Mouse (Mus musculus) limb, embryonic 12.5 days (tissue): ENCODE measurements at regions not wholly inside any gene's neighbourhood (a gene's known extent, or its start where the extent isn't known, plus 50 kb on each side); places are given as distances from the start of the nearest gene placed in this dataset.

Source experiments
- ATAC-seq: fragments of 200-750 bp; cut with Nextera tagmentation; 2 replicates; pipeline ENCODE4 v1.8.0; 2017; ENCODE audit warnings: low read depth, moderate TSS enrichment; ENCODE audit not compliant: insufficient number of reproducible peaks, insufficient read depth, low FRiP score, low TSS enrichment
- H3K27ac ChIP-seq: fragments of 300-500 bp; sonication (generic); 2 replicates; pipeline ENCODE4 v1.5.1; 2016; ENCODE audit warnings: mild to moderate bottlenecking, moderate library complexity
- H3K27me3 ChIP-seq: fragments of 300-500 bp; sonication (generic); 2 replicates; pipeline ENCODE4 v1.6.1; 2016; ENCODE audit warnings: mild to moderate bottlenecking, moderate library complexity
- H3K36me3 ChIP-seq: fragments of 300-500 bp; sonication (generic); 2 replicates; pipeline ENCODE4 v1.6.1; 2016; ENCODE audit warnings: mild to moderate bottlenecking, moderate library complexity
- H3K4me1 ChIP-seq: fragments of 300-500 bp; sonication (generic); replicated peaks from 2 replicates; pipeline ENCODE4 v1.6.1; 2016
- H3K4me2 ChIP-seq: fragments of 300-500 bp; sonication (generic); 2 replicates; pipeline ENCODE4 v1.6.1; 2016; ENCODE audit warnings: mild to moderate bottlenecking, moderate library complexity
- H3K4me3 ChIP-seq: fragments of 300-500 bp; sonication (generic); replicated peaks from 2 replicates; pipeline ENCODE4 v1.5.1; 2016; ENCODE audit warnings: mild to moderate bottlenecking
- H3K9ac ChIP-seq: fragments of 300-500 bp; sonication (generic); replicated peaks from 2 replicates; pipeline ENCODE4 v1.6.1; 2016; ENCODE audit warnings: mild to moderate bottlenecking, moderate library complexity
- H3K9me3 ChIP-seq: fragments of 300-500 bp; sonication (generic); 2 replicates; pipeline ENCODE4 v1.6.1; 2016; ENCODE audit warnings: mild to moderate bottlenecking, moderate library complexity
- WGBS: fragments of 180-500 bp; shearing (Covaris S2); methylation state at CpG from one replicate; pipeline ENCODE4 v1.1.7; 2016; 5-methylcytosine and 5-hydroxymethylcytosine counted together

DNA sequence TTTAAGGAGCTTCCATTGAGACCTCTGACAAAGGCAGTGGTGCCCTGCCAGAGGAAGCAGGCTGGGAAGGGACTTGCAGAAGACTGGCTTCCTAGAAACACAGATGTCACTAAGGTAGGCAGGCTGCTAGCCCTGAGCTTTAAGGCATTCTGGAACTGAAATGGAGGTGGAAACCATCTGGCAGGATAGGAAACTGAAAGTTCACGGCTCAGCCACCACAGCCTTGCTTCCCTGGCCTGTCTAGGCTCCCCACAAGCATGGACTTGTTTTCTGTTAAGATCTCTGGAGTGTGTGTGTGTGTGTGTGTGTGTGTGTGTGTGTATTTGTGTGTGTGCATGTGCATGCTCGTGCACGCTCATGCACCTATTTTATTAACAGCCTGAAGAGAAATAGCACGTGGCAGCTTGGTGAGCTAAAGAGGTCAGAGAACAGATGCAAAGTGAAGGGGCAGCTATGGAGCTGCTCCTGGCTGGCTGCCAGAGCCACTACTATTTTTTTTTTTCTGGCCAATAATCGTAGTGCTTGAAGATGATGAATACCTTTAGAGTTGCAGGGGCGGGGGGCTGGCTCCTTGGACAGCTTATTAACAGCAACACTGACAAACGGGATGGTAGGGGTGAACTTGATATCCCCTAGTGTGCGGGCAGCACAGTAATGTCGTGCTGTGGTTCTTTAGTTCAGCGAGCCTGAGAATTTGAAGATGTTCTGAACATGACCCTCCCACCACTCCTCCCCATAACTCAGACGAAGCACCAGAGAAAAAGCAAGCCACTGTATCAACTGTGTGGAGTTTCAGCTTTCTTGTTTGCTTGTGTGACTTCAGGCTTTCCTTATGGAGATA is 99.6 kb upstream of the Sesn3 start:
- peak overlapping the region; percentile 46 for H3K4me2 ChIP-seq
- peak overlapping the region; percentile 89 for H3K27ac ChIP-seq
- peak; percentile 56 for ATAC-seq
- WGBS = 6% methylated on average over 11 of the region's 11 CpGs
- H3K4me1 ChIP-seq = peaks cover 53% of the 10 kb centered on the region
- peaks cover 7% of the 10 kb centered on the region; the same call in 1 of the 2 replicates for H3K27me3 ChIP-seq
- H3K9ac ChIP-seq = no peak overlapping the region
- peak overlapping the region; percentile 7; the same call in 1 of the 2 replicates for H3K4me3 ChIP-seq
- H3K36me3 ChIP-seq = no peaks in the 10 kb centered on the region
- H3K9me3 ChIP-seq = no peaks in the 10 kb centered on the region

DNA sequence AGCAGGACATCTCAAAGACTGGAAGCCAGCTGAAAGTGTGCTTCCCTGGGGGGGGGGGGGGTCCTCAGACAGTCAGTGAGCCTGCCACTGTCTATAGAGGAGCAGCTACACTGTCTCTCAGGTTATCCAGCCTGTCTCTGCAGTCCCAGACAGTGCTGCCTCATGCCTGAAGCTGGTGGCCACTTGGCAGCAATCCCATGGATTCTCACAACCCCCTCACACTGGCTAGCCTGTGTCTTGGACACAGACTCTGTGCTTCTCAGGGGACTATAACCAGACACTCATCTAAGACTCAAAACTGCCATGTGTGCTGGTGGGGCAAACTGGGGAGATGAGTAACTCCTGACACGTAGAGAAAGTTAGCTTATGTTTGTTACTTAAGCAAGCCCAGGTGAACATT is 95.1 kb upstream of the Sesn3 start:
- H3K4me3 ChIP-seq = no peak overlapping the region
- H3K27ac ChIP-seq = no peak overlapping the region
- H3K9ac ChIP-seq = no peak overlapping the region
- H3K27me3 ChIP-seq = no peaks in the 10 kb centered on the region
- H3K9me3 ChIP-seq = no peaks in the 10 kb centered on the region
- no peak for ATAC-seq
- 90% methylated on average over 1 of the region's 1 CpGs for WGBS
- H3K36me3 ChIP-seq = no peaks in the 10 kb centered on the region
- H3K4me2 ChIP-seq = no peak overlapping the region
- H3K4me1 ChIP-seq = peaks cover 61% of the 10 kb centered on the region

DNA sequence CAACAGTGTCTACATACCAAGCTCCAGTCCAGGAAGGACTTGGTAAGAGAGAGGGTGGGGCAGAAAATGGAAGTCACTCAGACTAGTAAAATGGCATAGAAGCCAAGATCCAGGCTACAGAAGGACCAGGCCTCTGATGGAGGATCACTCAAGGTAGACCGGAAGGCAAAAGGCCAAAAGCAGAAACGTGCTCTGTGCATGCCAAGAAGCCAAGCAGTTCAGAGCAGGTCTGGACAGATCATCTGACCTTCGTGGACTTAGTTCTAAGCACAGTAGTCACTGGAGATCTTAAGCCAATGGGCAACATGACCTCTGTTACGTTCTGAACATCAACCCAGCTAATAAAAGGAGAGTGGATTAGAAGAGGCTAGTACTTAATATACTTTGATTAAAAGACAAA is 90.6 kb upstream of the Sesn3 start:
- Histone ChIP-seq H3K9ac (no peak overlapping the region), H3K4me2 (no peak overlapping the region), H3K4me3 (no peak overlapping the region), H3K9me3 (no peaks in the 10 kb centered on the region), H3K36me3 (no peaks in the 10 kb centered on the region), H3K4me1 (peaks cover 33% of the 10 kb centered on the region), H3K27me3 (no peaks in the 10 kb centered on the region), H3K27ac (no peak overlapping the region)
- ATAC-seq = no peak
- WGBS = 85% methylated on average over 4 of the region's 4 CpGs

DNA sequence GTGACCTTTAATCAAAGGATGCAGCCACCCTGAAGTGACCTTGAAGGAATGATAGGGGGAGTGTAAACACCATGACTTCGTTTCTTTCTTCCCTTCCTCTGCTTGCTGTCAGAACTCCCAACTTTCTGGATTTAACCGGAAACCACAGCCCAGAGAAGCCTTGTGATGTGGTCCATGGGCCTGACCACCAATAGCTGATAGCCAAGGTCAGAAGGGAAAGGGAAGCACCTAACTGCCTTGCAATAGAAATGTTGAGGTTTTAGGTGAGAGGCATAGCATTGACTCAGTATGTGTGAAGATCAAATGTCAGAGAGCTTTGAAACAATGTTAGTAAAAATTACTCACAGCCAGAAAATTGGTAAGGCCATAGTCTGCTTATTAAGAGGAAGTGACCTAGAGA is 89.2 kb upstream of the Sesn3 start:
- Histone ChIP-seq H3K4me3 (no peak overlapping the region), H3K9ac (no peak overlapping the region), H3K4me2 (no peak overlapping the region), H3K27me3 (no peaks in the 10 kb centered on the region), H3K27ac (no peak overlapping the region), H3K4me1 (peaks cover 21% of the 10 kb centered on the region), H3K9me3 (no peaks in the 10 kb centered on the region), H3K36me3 (no peaks in the 10 kb centered on the region)
- ATAC-seq = no peak
- 63% methylated on average over 2 of the region's 2 CpGs for WGBS

DNA sequence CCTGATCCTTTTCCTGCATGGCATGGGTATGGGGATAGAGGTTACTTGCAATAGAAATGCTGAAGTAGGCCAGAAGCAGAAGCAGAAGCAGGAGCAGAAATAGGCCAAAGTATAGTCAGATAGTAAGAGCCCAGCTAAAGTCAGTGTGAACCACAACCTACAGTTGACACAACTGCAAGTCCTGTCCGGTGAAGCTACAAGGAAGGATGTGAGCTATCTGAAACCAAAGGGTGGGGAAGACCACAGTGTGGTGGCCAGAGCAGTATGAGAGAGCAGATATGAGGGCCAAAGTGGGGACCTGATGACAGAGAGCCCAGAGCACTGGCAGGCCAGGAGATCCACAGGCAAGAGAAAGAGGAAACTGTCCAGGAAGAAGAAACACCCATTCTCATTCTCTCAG is 87.1 kb upstream of the Sesn3 start:
- Histone ChIP-seq H3K4me3 (no peak overlapping the region), H3K36me3 (no peaks in the 10 kb centered on the region), H3K27ac (no peak overlapping the region), H3K4me1 (peaks cover 23% of the 10 kb centered on the region), H3K4me2 (no peak overlapping the region), H3K27me3 (no peaks in the 10 kb centered on the region), H3K9ac (no peak overlapping the region), H3K9me3 (no peaks in the 10 kb centered on the region)
- no peak for ATAC-seq
- 97% methylated on average over 1 of the region's 1 CpGs for WGBS

DNA sequence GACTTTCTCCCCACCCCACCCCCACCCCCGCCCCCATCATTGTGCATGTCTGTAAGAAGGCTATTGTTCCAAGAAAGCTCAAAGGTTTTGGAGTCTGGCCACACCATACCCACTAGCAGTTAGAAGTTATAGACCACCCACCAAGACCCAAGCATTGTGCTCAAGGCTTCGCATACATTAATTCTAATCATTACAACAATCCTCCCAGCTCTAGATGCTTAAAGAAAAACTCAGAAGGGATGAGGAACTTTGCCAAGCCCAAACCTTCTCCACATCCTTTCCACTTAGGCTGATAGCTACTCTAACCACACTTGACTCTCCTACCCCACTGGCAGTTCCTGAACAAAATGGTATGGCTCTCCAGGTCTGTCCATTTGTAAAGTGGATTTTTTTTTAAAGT is 86.4 kb upstream of the Sesn3 start:
- peaks cover 23% of the 10 kb centered on the region for H3K4me1 ChIP-seq
- no peak overlapping the region for H3K4me2 ChIP-seq
- no peak overlapping the region for H3K9ac ChIP-seq
- H3K27me3 ChIP-seq = no peaks in the 10 kb centered on the region
- no peak overlapping the region for H3K4me3 ChIP-seq
- whole genome bisulfite sequencing = 86% methylated on average over 2 of the region's 2 CpGs
- H3K36me3 ChIP-seq = no peaks in the 10 kb centered on the region
- H3K27ac ChIP-seq = no peak overlapping the region
- H3K9me3 ChIP-seq = no peaks in the 10 kb centered on the region
- ATAC-seq = no peak

DNA sequence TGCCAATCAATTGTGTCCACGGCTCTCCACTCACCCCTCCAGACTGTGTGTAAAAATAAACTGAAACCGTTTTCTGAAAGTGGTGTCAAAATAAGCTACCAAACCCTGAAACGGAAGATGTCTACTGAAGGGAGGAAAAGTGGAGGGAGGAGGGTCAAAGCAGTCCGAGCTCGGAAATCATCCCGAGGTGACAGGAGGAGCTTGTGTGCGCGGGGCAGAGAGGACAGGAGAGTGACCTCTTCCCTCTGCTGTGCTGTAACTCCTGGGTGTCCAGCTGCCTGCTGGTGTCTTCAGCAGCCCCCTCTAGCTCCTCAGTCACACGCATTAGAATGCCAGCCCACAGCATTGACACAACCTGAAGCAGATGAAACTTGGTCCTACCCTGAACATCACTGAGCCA is 84.2 kb upstream of the Sesn3 start:
- 74% methylated on average over 9 of the region's 9 CpGs for WGBS
- H3K9me3 ChIP-seq = no peaks in the 10 kb centered on the region
- no peak overlapping the region for H3K9ac ChIP-seq
- H3K27ac ChIP-seq = no peak overlapping the region
- no peak overlapping the region for H3K4me3 ChIP-seq
- no peaks in the 10 kb centered on the region for H3K36me3 ChIP-seq
- ATAC-seq = no peak
- H3K4me2 ChIP-seq = no peak overlapping the region
- H3K27me3 ChIP-seq = no peaks in the 10 kb centered on the region
- H3K4me1 ChIP-seq = peaks cover 21% of the 10 kb centered on the region

DNA sequence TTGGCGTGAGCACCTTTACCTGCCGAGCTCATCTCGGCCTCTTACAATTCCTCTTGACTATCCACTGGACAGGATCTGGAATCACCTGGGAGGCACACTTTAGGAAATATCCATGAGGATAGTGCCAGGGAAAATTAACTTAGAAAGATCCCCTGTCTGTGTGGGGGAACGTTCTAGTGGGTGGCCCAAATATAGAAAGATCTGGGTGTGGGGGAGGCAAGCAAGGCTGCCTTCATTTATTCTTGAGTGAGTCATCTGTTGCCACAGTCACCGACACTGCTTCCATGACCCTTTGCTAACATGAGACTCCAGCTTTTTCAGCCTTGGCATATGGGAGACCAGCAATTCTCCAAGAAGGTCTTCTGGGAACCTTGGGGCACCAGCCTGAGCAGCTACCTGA is 80.1 kb upstream of the Sesn3 start:
- Histone ChIP-seq H3K27me3 (no peaks in the 10 kb centered on the region), H3K9ac (no peak overlapping the region), H3K4me1 (peaks cover 21% of the 10 kb centered on the region), H3K4me3 (no peak overlapping the region), H3K36me3 (no peaks in the 10 kb centered on the region), H3K27ac (no peak overlapping the region), H3K9me3 (no peaks in the 10 kb centered on the region), H3K4me2 (no peak overlapping the region)
- WGBS = 89% methylated on average over 5 of the region's 5 CpGs
- ATAC-seq = no peak

DNA sequence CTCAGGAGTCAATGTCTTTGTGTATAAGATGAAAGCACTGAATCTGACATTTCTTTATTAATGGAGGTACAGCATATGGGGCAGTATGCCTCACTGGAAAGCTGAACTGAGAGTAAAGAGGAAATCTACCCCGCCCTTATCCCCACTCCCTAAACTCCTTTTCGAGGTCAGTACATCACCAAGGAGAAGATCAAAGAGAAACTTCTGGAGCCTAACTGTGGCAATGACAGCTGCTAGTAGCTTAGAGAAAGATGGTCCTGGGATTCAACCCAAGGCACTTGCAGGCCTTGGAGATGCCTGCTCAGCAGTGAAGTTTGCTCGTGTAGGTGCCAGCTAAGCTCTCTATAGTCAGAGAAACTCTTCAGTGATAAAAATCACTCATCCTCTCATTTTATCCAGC is 75.8 kb upstream of the Sesn3 start:
- no peak overlapping the region for H3K9ac ChIP-seq
- peaks cover 25% of the 10 kb centered on the region for H3K4me1 ChIP-seq
- no peak overlapping the region for H3K4me3 ChIP-seq
- H3K9me3 ChIP-seq = no peaks in the 10 kb centered on the region
- ATAC-seq = no peak
- no peaks in the 10 kb centered on the region for H3K36me3 ChIP-seq
- H3K27ac ChIP-seq = no peak overlapping the region
- 65% methylated on average over 3 of the region's 3 CpGs for WGBS
- H3K4me2 ChIP-seq = no peak overlapping the region
- H3K27me3 ChIP-seq = no peaks in the 10 kb centered on the region

DNA sequence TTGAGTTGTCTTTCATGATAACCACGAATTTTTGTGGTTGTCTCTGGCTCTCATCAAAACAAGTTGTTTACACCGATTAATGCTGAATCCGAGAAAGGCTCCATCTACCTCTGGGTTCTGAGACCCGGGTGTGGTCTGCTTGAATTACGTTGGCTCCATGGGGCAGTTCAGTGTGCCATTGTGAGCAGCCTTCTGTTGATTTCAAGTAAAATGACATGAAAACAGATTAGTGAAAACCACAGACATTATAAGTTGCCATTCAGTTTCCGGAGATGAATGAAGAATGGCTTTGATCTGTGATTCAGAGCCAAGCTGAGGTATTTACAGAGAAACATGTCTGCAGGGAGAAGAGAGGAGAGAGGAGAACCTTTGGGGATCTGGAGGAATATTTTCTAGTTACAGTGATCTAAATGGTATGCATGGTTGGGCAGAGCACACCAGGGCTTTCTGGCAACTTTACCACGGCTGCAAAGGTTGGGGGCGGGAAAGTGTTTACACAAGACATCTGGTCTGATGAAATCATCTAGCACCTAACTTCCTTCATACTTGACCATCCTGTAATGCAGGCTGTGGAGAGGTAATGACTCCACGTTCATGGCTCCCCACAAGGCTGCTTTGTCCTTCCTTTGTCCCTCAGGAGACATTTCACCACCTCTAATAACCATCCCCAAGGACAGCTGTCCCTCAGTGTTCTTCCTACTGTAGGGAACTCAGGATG is 74.7 kb upstream of the Sesn3 start:
- H3K27me3 ChIP-seq = no peaks in the 10 kb centered on the region
- peak overlapping the region; percentile 56; the same call in 1 of the 2 replicates for H3K27ac ChIP-seq
- peaks cover 35% of the 10 kb centered on the region for H3K4me1 ChIP-seq
- no peak overlapping the region for H3K4me2 ChIP-seq
- WGBS = 61% methylated on average over 9 of the region's 9 CpGs
- H3K4me3 ChIP-seq = no peak overlapping the region
- no peaks in the 10 kb centered on the region for H3K9me3 ChIP-seq
- H3K9ac ChIP-seq = no peak overlapping the region
- no peak for ATAC-seq
- H3K36me3 ChIP-seq = no peaks in the 10 kb centered on the region

DNA sequence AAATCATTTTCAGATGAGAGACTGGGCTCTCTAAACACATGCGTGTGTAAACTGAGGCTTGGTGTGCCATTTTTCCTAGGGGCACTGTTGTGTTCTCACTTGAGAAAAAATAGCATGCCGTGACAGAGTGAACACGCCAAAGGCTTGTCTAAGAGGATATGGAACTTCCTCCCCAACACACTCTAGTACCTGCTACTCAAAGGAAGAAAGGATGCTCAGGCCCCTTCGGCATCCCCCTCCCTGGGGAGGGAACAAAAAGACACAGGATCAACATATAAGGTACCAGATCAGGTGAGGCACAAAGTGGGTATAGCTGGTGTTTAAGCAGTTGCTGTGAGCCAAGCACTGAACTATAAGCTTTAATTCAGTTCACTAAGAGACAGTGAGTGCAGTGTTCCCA is 74.0 kb upstream of the Sesn3 start:
- H3K9ac ChIP-seq = no peak overlapping the region
- ATAC-seq = no peak
- no peaks in the 10 kb centered on the region for H3K27me3 ChIP-seq
- WGBS = 81% methylated on average over 4 of the region's 4 CpGs
- no peaks in the 10 kb centered on the region for H3K9me3 ChIP-seq
- H3K36me3 ChIP-seq = no peaks in the 10 kb centered on the region
- H3K4me2 ChIP-seq = no peak overlapping the region
- H3K27ac ChIP-seq = no peak overlapping the region
- no peak overlapping the region for H3K4me3 ChIP-seq
- peaks cover 38% of the 10 kb centered on the region for H3K4me1 ChIP-seq
